Mouse (Mus musculus) hindbrain, embryonic 14.5 days (tissue): ENCODE data around the gene Srsf9. TPM values are rescaled to one million over a fixed set of nuclear protein-coding genes. Genes with fewer than 3 reads are reported as not detected.
"Not testable (repeated sequence)": the region's sequence is repeated elsewhere in the genome, so short reads cannot be mapped to it uniquely, and the experiment has no call there.

Experiments
- ATAC-seq: fragments of 200-750 bp; cut with Nextera tagmentation; 2 replicates; pipeline ENCODE4 v1.8.0; 2017; ENCODE audit warnings: moderate number of reproducible peaks, mild to moderate bottlenecking, moderate TSS enrichment, moderate library complexity; ENCODE audit not compliant: low FRiP score
- DNase-seq: peaks from one replicate; pipeline ENCODE4 v3.0.0-alpha.2; 2015; ENCODE audit warnings: low spot score
- H3K27ac ChIP-seq: fragments of 300-500 bp; sonication (generic); 2 replicates; pipeline ENCODE4 v1.5.1; 2014; ENCODE audit warnings: mild to moderate bottlenecking, moderate library complexity
- H3K27me3 ChIP-seq: fragments of 300-500 bp; sonication (generic); 2 replicates; pipeline ENCODE4 v1.6.1; 2014; ENCODE audit warnings: mild to moderate bottlenecking, low read length, mixed read lengths; ENCODE audit not compliant: control insufficient read depth, insufficient read depth
- H3K36me3 ChIP-seq: fragments of 300-500 bp; sonication (generic); replicated peaks from 2 replicates; pipeline ENCODE4 v1.6.1; 2014; ENCODE audit not compliant: control insufficient read depth, insufficient read depth
- H3K4me1 ChIP-seq: fragments of 300-500 bp; sonication (generic); replicated peaks from 2 replicates; pipeline ENCODE4 v1.6.1; 2014; ENCODE audit warnings: antibody characterized with exemption, low read length, mixed read lengths; ENCODE audit not compliant: control insufficient read depth, insufficient read depth
- H3K4me2 ChIP-seq: fragments of 300-500 bp; sonication (generic); replicated peaks from 2 replicates; pipeline ENCODE4 v1.6.1; 2014; ENCODE audit warnings: mild to moderate bottlenecking, moderate library complexity
- H3K4me3 ChIP-seq: fragments of 300-500 bp; sonication (generic); replicated peaks from 2 replicates; pipeline ENCODE4 v1.5.1; 2014; ENCODE audit warnings: mild to moderate bottlenecking, low read length
- H3K9ac ChIP-seq: fragments of 300-500 bp; sonication (generic); 2 replicates; pipeline ENCODE4 v1.6.1; 2014
- H3K9me3 ChIP-seq: fragments of 300-500 bp; sonication (generic); 2 replicates; pipeline ENCODE4 v1.6.1; 2016; ENCODE audit warnings: low read length; ENCODE audit not compliant: control insufficient read depth
- WGBS: fragments of 180-500 bp; shearing (Covaris S2); extraction: QIAGEN DNeasy Blood & Tissue Kit; methylation state at CpG from one replicate; pipeline ENCODE4 v1.1.7; 2014; 5-methylcytosine and 5-hydroxymethylcytosine counted together
- polyA plus RNA-seq: library from polyadenylated mRNA; unstranded; fragments of >200 nt; fragmentation: Nextera tagmentation; extraction: Ambion mirVana; gene quantifications from 2 replicates; pipeline ENCODE4 v1.2.1, GENCODE M21; 2014

Srsf9 gene
- polyA plus RNA-seq, 1 experiment from 2014 or later = 145 TPM

- H3K27me3 ChIP-seq = no peaks in the 10 kb centered on the region
- no peaks in the 10 kb centered on the region for H3K9me3 ChIP-seq
- DNase-seq = peak; percentile 73
- under 1% methylated on average over 46 of the region's 46 CpGs for WGBS
- peak overlapping the region; percentile 85 for H3K9ac ChIP-seq
- peak overlapping the region; percentile 76 for H3K4me3 ChIP-seq
- peaks cover 40% of the 10 kb centered on the region for H3K36me3 ChIP-seq
- peak overlapping the region; percentile 72 for H3K4me2 ChIP-seq
- ATAC-seq = peak; percentile 1; the same call in 1 of the 2 replicates
- peak overlapping the region; percentile 90 for H3K27ac ChIP-seq
- peaks cover 19% of the 10 kb centered on the region for H3K4me1 ChIP-seq
These were observed 26.8 kb upstream of the Srsf9 start for GRCm38 (mm10) chr5:115300035-115300744.

GRCm38 (mm10) chr5:115300792-115301614, 26.0 kb upstream of the Srsf9 start, which contains the start of gene Dynll1:
Gene Dynll1, minus strand, starts transcription at chr5:115300999.
- WGBS = under 1% methylated on average over 58 of the region's 66 CpGs
- H3K4me2 ChIP-seq = peak within 1 kb of the TSS; percentile 72
- peak within 1 kb of the TSS; percentile 76 for H3K4me3 ChIP-seq
- H3K9ac ChIP-seq = peak within 1 kb of the TSS; percentile 85
- peak within 1 kb of the TSS; percentile 90 for H3K27ac ChIP-seq
- peak; percentile 97 for ATAC-seq
- H3K36me3 ChIP-seq = peaks cover 32% of the 10 kb centered on the region
- H3K27me3 ChIP-seq = no peaks in the 10 kb centered on the region
- peaks cover 19% of the 10 kb centered on the region for H3K4me1 ChIP-seq
- DNase-seq = peak; percentile 100
- no peaks in the 10 kb centered on the region for H3K9me3 ChIP-seq

GRCm38 (mm10) chr5:115301615-115302014, 25.4 kb upstream of the Srsf9 start:
- no peak for ATAC-seq
- Histone ChIP-seq H3K9me3 (no peaks in the 10 kb centered on the region), H3K27ac (peak overlapping the region; percentile 60; the same call in 1 of the 2 replicates), H3K4me3 (peak overlapping the region; percentile 76), H3K27me3 (no peaks in the 10 kb centered on the region), H3K9ac (peak overlapping the region; percentile 54), H3K4me1 (peaks cover 19% of the 10 kb centered on the region), H3K36me3 (peaks cover 26% of the 10 kb centered on the region), H3K4me2 (peak overlapping the region; percentile 72)
- 33% methylated on average over 13 of the region's 13 CpGs for WGBS
- DNase-seq = no peak

DNA sequence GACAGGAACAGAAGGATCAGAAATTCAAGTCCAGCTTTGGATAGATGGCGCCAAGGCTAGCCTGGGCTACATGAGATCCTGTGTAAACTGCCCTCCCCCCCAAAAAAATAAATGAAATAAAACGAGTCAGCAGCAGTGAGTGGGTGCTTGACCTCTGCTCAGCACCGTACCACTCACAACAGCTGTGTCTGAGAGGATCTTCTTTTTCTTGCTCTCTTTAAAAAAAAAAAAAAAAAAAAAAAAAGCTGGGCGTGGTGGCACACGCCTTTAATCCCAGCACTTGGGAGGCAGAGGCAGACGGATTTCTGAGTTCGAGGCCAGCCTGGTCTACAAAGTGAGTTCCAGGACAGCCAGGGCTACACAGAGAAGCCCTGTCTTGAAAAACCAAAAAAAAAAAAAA, 24.8 kb upstream of the Srsf9 start:
- not testable (repeated sequence) for H3K27ac ChIP-seq, DNase-seq, H3K27me3 ChIP-seq, ATAC-seq, H3K9me3 ChIP-seq
- peaks cover 20% of the 10 kb centered on the region for H3K36me3 ChIP-seq
- peak overlapping the region; percentile 76 for H3K4me3 ChIP-seq
- peak overlapping the region; percentile 72 for H3K4me2 ChIP-seq
- peak overlapping the region; percentile 54; the same call in 1 of the 2 replicates for H3K9ac ChIP-seq
- peaks cover 19% of the 10 kb centered on the region for H3K4me1 ChIP-seq
- WGBS = 76% methylated on average over 3 of the region's 7 CpGs

DNA sequence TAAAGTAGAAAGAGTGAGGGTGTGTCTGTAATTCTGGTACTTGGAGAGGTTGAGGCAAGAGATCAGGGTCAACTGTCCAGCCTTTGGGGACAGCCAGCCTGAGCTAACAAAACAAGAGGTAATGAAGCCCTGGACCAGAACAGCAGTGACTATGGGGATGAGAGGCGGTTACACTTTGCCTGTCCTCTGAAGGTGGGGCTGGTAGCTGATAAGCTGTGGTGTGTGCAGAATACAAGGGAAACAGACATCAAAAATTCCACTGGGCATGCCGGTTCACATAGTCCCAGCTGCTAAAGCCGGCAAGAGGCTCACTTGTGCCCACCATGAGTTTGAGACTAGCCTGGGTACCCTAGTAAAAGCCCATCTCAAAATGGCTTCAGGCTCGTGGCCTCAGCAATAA, 14.6 kb upstream of the Srsf9 start:
- H3K4me2 ChIP-seq = no peak overlapping the region
- H3K9me3 ChIP-seq = no peaks in the 10 kb centered on the region
- DNase-seq = no peak
- no peaks in the 10 kb centered on the region for H3K27me3 ChIP-seq
- H3K4me3 ChIP-seq = no peak overlapping the region
- WGBS = 90% methylated on average over 4 of the region's 4 CpGs
- ATAC-seq = no peak
- peaks cover 10% of the 10 kb centered on the region for H3K4me1 ChIP-seq
- no peak overlapping the region for H3K27ac ChIP-seq
- no peaks in the 10 kb centered on the region; the same call in 1 of the 2 replicates for H3K36me3 ChIP-seq
- H3K9ac ChIP-seq = no peak overlapping the region

DNA sequence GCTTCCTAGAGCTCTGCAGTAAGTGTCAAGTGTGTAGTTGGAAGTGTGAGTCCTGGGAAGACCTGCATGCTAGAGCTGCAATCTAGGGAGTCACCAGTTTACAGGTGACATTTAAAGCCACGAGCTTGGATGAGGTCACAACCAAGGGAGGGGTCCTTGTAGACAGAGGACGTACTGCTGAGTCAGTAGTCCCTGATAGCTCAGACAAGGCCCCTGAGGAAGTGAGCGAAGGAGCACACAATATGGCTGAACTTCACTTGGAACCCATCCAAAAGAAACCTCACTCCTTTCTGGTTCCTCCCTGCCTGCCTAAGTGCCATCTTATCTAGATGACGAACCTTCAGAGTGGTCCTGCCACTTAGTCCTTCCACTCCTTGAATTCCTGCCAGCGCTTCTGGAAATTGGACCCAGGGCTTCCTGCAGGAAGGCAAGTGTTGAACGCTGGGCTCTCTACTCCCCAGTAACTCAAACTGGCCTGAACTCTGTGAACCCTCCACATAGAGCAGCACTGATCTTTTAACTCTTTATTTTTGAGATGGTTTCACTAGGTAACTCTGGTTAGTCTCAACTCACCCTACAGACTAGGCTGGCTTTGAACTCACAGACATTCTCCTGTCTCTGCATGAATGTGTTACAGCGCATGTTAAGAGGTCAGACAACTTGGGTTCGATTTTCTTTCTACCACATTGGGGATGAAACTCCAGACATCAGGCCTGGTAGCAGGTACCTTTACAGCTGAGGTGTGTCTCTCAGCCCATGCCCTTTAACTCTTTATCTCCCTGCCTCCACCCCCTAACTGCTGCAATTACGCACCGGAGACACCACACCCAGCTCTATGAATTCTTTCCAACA, 13.9 kb upstream of the Srsf9 start:
- 80% methylated on average over 10 of the region's 10 CpGs for WGBS
- no peak for ATAC-seq
- no peak for DNase-seq
- Histone ChIP-seq H3K36me3 (no peaks in the 10 kb centered on the region; the same call in 1 of the 2 replicates), H3K4me1 (peaks cover 17% of the 10 kb centered on the region), H3K27me3 (no peaks in the 10 kb centered on the region), H3K4me3 (no peak overlapping the region), H3K9me3 (no peaks in the 10 kb centered on the region), H3K9ac (no peak overlapping the region), H3K4me2 (no peak overlapping the region), H3K27ac (no peak overlapping the region)

DNA sequence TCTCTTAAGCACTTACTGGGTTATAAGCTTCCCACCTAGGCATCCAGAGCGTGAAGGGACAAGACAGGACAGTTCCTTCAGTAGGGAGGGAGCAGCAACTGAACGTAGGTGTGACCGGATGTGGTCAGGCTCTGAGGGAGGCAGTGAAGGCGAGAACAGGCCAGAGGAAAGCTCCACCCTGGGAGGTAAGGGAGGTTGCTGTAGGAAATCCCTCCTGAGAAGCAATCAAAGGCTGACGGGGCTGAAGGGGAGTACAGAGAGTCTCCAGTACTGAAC, 13.4 kb upstream of the Srsf9 start:
- Histone ChIP-seq H3K36me3 (no peaks in the 10 kb centered on the region; the same call in 1 of the 2 replicates), H3K9me3 (no peaks in the 10 kb centered on the region), H3K27me3 (no peaks in the 10 kb centered on the region), H3K9ac (no peak overlapping the region), H3K27ac (no peak overlapping the region), H3K4me3 (no peak overlapping the region), H3K4me2 (no peak overlapping the region), H3K4me1 (peaks cover 22% of the 10 kb centered on the region)
- DNase-seq (no peak), ATAC-seq (no peak)
- WGBS = 47% methylated on average over 5 of the region's 5 CpGs

GRCm38 (mm10) chr5:115316968-115317644, 9.9 kb upstream of the Srsf9 start:
- WGBS = 2% methylated on average over 14 of the region's 14 CpGs
- no peak overlapping the region for H3K4me3 ChIP-seq
- H3K9me3 ChIP-seq = no peaks in the 10 kb centered on the region
- H3K27me3 ChIP-seq = no peaks in the 10 kb centered on the region
- ATAC-seq = 0 out of 2 replicates have a peak, but pooled peaks have one; percentile 39
- no peak for DNase-seq
- H3K27ac ChIP-seq = peak overlapping the region; percentile 81
- H3K9ac ChIP-seq = peak overlapping the region; percentile 45
- 0 out of 2 replicates have a peak overlapping the region, but pooled peaks have one; percentile 8 for H3K4me2 ChIP-seq
- H3K36me3 ChIP-seq = no peaks in the 10 kb centered on the region
- H3K4me1 ChIP-seq = peaks cover 27% of the 10 kb centered on the region
